Mouse (Mus musculus) gastrocnemius, postnatal 10 days (tissue): ENCODE measurements around the gene Kif16b. TPM values are rescaled to one million over a fixed set of nuclear protein-coding genes. Genes with fewer than 3 reads are reported as not detected.

ENCODE experiments used
- DNase-seq: peaks from one replicate; pipeline ENCODE4 v3.0.0; 2021; ENCODE audit warnings: mixed read lengths
- total RNA-seq, 2 experiments: library from RNA; stranded (reverse); gene quantifications; 2 replicates each; pipeline ENCODE4 v1.2.3; 2021

The Kif16b gene
- total RNA-seq, 2 experiments from 2014 or later = 23.9 to 24.5 TPM

GRCm38 (mm10) chr2:142732370-142732769 lies 169.0 kb downstream of the Kif16b start:
- DNase-seq = no peak

- DNase-seq = peak; percentile 69
Observed at GRCm38 (mm10) chr2:142731778-142732092, 169.6 kb downstream of the Kif16b start.

GRCm38 (mm10) chr2:142731016-142731777 lies 170.1 kb downstream of the Kif16b start:
- DNase-seq = no peak

- DNase-seq = no peak
Observed at GRCm38 (mm10) chr2:142724215-142725001, 176.9 kb downstream of the Kif16b start.

GRCm38 (mm10) chr2:142720174-142720573 lies 181.2 kb downstream of the Kif16b start:
- no peak for DNase-seq

GRCm38 (mm10) chr2:142718998-142719397 lies 182.3 kb downstream of the Kif16b start:
- no peak for DNase-seq

- no peak for DNase-seq
Observed at GRCm38 (mm10) chr2:142717591-142717990, 183.7 kb downstream of the Kif16b start.

- DNase-seq = no peak
Observed at GRCm38 (mm10) chr2:142715912-142716260, 185.4 kb downstream of the Kif16b start.

- DNase-seq = no peak
Observed at GRCm38 (mm10) chr2:142715186-142715911, 186.0 kb downstream of the Kif16b start.

GRCm38 (mm10) chr2:142712727-142713126 lies 188.6 kb downstream of the Kif16b start:
- no peak for DNase-seq

- DNase-seq = no peak
Observed at GRCm38 (mm10) chr2:142709326-142709725, 192.0 kb downstream of the Kif16b start.

- DNase-seq = no peak
Observed at GRCm38 (mm10) chr2:142700689-142701088, 200.6 kb downstream of the Kif16b start.

- peak; percentile 55 for DNase-seq
Observed at GRCm38 (mm10) chr2:142698650-142699049, 202.7 kb downstream of the Kif16b start.

GRCm38 (mm10) chr2:142694936-142695331 lies 206.4 kb downstream of the Kif16b start:
- DNase-seq = no peak

GRCm38 (mm10) chr2:142694019-142694935 lies 207.1 kb downstream of the Kif16b start:
- DNase-seq = no peak

GRCm38 (mm10) chr2:142693461-142693860 lies 207.9 kb downstream of the Kif16b start:
- DNase-seq = no peak

- DNase-seq = no peak
Observed at GRCm38 (mm10) chr2:142689496-142689895, 211.8 kb downstream of the Kif16b start.

- DNase-seq = no peak
Observed at GRCm38 (mm10) chr2:142687936-142688514, 213.3 kb downstream of the Kif16b start.

- DNase-seq = no peak
Observed at GRCm38 (mm10) chr2:142682965-142683709, 218.2 kb downstream of the Kif16b start.

GRCm38 (mm10) chr2:142668426-142668825 lies 232.9 kb downstream of the Kif16b start:
- no peak for DNase-seq

- no peak for DNase-seq
Observed at GRCm38 (mm10) chr2:142651591-142651990, 249.7 kb downstream of the Kif16b start.
